Mouse (Mus musculus): ENCODE measurements around the gene Rmnd1. TPM values are rescaled to one million over a fixed set of nuclear protein-coding genes. Genes with fewer than 3 reads are reported as not detected.
"Not testable (repeated sequence)": the region's sequence is repeated elsewhere in the genome, so short reads cannot be mapped to it uniquely, and the experiment has no call there.

The Rmnd1 gene
- 10 to 100 TPM; 65.8 to 66.0 TPM for total RNA-seq (2021)
- long read RNA-seq, experiment 1, transcript Rmnd1-201 (13 exons, 3,139 nt), result major isoform, 21 of 75 reads
- long read RNA-seq, experiment 1, partial matches to known transcripts, result 5 of 75 reads
- long read RNA-seq, experiment 1, other reads (novel, unspliced or antisense), result 49 of 75 reads
- long read RNA-seq, experiment 2, partial matches to known transcripts, result 1 of 25 reads
- long read RNA-seq, experiment 2, other reads (novel, unspliced or antisense), result 19 of 25 reads

DNA sequence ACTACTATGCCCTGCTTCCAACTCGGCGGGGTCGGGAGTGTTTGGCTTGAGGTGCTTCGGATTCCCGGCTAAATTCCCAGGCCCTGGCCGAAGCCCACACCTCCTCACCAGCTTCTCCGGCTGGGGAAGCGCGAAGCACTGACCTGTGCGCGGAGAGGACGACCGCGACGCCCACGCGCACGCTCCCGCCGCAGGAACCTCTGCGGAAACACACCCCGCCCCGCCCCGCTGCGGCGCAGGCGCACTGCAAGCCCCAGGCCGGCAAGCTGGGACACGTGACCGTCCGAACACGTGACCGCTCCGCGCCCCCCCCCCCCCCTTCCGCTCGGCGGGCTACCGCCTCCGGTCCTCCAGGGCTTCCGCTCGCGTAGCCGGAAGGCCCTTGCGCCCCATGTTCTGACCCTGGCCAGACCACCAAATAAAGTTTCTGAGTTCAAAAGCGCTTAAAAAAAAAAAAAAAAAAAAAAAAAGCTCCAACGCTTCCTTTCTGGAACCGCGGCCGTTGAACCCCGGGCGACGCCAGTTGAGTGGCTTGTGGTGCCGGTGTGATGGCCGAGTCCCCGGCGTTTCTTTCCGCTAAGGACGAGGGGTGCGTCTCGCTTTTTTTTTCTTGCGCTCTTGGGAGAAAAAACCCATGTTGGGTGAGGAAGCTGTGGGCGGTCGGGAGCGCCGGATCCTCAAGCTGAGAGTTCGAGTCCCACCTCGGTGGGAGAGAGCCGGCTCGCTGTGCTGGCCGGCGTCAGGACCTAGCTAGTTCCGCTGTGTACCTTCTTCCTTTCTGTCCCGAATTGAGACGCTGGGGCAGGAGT is at the start of gene Rmnd1, which contains the start of gene Armt1:
TSS of gene Rmnd1 (minus strand) at position 266 of the 809 bp plus-strand sequence.
TSS of gene Armt1 (plus strand) at position 345 of the 809 bp plus-strand sequence.
- peak; percentile 95 to 97 for DNase-seq

DNA sequence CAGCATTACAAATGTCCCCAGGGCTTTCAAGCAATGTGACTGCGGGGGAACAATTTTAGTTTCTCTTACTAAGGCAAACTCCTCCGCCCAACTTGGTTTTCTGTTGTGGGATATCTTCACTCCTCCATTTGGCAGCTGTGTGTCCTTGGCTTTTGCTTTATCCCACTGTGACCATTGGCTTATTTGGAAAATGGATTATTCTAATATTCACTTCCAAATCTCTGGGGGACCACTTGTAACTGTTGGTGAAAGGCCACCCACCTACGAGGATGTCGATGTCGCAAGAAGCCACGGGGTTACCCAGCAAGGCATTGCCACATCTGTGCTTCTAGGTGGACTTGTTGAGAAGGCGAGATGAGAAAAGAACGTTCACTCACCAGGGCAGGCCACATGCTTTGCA is 49.5 kb upstream of the Rmnd1 start:
- peak; percentile 58 to 61 for DNase-seq

DNA sequence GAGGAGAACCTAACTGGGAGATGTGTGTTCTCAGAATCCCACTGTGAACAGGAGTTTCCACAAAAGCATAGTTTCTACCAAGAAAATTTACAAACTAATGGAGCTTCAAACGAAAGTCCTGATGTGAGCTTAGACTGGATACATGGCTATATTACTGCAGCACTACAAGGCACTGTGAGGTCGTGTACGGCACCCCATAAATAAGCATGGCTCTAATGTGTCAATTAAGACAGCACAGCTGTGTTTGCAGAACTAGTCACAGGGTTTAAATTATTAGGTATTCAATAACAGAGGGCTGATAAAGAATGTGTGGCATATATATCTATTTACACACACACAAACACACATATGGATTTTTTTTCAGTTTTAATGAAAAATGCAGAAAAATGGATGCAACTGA is 48.7 kb upstream of the Rmnd1 start:
- no peak for DNase-seq

DNA sequence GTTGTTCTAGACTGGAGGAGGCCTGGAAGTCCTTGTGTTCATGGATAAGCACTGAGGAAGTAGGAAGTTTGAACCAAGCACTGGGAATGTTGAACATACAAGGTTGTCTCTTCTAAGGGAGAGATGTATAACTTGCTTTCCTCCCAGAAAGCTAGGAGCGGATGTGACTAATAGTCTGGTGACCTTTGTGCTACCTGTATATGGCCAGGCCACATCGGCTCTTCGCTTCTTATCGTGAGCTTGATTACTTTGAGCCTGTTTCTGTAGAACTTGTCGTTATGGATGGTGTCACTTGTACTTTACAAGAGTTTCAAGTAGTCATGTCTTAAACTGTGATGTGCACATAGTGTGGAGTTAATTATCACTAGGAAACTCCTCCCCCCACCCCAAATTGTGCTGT is 44.4 kb upstream of the Rmnd1 start:
- no peak for DNase-seq

DNA sequence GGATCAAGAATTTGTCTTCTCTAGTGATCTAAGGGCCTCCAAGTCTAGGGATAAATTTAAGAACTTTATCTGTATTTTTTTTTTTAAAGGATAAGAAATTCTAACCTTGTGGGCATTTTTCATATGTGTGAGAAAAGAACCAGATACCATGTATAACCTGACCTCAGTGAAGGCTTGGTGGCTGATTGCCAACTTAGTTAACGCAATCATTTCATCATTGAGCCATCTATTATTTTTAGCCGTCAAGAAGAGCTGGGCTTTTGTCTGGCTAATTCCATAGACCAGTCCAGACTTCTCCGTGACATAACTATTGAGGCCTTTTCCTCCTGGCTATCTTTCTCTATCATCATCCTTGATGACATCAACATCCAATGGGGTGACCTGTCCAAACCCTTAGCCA is 43.2 kb upstream of the Rmnd1 start:
- DNase-seq, result no peak

DNA sequence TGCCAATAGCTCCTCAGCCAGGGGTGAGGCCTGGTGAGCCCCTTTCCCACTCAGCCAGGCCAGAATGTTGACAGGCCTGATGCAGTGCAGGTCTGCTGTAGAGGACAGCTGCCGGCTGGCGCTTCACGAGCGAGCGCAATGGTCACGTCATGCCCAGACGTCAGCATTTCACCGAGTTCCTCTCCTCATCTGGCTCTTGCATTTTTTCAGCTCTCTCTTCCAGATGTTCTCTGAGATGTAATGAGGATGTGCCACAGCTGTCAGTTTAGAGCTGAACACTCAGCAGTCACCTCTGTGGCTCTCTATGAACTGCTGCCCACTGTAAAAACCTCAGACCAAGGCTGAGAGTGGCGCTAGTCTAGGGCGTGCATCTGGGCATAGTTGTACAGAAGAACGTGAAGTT is 41.4 kb upstream of the Rmnd1 start:
- DNase-seq, result peak in 1 of 2 experiments; percentile 14

DNA sequence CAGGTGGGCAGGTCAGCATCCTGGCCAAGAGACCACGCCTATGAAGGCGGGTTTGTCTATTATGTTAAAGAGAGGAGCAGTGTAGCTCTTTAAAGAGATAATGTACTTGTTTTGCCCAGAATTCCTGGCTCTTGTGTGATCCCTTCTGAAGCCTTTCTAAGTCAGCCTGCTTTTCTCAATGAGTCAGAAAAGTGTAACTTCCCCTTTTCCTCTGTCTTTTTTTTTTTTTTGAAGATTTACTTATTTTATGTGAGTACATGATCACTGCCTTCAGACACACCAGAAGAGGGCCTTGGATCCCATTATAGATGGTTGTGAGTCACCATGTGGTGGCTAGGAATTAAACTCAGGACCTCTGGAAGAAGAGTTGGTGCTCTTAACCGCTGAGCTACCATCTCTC is 37.2 kb upstream of the Rmnd1 start:
- DNase-seq, result no peak

DNA sequence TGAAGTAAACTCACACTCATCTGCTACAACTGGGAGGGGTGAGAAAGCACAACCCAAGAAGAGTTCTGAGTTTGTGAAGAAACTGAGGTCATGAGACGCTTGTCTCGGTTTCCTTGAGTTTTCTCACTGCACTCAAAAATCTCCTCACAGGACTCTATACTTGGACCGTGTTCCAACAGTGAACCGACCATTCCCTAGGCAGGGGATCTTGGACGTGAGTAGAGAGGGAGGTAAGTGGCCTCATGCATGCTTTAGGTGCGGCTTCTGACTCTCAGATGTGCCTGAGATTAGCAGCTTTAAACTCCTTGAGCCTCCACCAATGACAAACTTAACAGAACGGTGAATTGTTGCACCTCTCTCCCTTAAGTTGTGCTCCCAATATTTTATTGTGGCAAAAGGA is 33.6 kb upstream of the Rmnd1 start:
- no peak for DNase-seq

DNA sequence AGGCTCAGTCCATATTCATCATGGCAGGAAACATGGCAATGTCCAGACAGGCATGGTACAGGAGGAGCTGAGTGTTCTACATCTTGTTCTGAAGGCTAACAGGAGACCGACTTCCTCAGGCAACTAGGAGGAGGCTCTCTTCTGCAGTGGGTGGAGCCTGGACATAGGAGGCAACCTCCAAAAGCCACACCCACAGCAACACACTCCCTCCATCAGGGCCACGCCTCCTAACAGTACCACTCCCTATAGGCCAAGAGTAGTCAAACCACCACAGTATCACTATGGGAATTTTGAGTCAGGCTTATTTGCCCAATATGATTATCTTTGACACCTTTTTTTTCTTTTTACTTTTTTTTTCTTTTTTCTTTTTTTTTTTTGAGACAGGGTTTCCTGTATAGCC is 28.0 kb upstream of the Rmnd1 start:
- DNase-seq, result no peak

DNA sequence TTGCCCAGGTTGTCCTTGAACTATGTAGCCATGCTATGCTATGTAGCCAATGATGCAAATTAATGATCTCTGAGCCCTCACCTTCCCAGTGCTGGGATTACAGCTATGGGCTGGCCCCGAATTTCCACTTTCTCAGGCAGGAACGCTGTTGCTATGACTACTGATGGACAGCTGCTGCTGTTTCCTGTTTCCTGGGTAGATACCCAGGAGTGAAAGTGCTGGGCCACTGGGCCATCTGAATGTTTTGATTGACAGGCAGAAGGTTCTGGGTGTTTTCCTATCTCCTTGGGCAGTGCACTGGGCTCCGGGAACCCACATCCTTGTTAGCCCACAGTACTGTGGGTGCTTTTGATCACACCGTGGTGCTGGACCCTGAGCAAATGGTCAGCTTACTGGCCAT is 24.2 kb upstream of the Rmnd1 start:
- no peak for DNase-seq

DNA sequence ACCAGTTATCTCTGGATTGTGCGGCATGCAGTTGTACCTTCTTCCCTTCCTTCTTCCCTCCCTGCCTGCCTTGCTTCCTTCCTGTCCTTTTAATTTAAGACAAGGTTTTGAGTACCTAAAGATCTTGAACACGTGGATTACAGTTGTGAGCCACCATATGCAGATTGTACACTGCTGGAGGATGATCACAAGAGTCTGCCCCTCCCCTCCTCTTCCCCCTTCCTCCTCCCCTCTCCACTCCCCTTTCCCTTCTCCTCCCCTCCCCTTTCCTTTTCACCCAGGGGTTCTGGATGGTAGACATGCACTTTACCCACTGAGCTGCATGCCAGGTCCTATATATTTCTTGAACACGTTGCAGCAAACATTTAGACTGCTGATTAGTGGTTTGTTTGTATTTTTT is 3.2 kb upstream of the Rmnd1 start:
- DNase-seq, result no peak

DNA sequence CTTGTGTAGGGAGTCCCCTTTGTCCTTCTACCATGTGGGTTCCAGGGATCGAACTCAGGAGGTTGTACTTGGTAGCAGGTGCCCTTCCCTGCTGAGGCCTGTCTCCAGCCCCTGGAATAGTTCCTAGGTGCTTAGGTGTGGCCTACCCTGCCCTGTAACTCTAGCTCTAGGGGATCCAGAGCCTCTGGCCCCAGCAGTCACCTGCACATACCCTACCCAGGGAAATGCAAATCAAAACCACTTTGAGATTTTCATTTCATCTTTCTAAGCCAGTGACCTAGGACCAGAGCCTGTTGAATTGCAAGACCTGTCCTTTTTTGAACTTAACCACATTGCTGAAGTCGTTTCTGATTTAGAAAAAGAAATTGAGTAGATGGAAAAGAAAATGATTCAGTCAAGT is 1.7 kb upstream of the Rmnd1 start:
- DNase-seq, result not testable (repeated sequence)

DNA sequence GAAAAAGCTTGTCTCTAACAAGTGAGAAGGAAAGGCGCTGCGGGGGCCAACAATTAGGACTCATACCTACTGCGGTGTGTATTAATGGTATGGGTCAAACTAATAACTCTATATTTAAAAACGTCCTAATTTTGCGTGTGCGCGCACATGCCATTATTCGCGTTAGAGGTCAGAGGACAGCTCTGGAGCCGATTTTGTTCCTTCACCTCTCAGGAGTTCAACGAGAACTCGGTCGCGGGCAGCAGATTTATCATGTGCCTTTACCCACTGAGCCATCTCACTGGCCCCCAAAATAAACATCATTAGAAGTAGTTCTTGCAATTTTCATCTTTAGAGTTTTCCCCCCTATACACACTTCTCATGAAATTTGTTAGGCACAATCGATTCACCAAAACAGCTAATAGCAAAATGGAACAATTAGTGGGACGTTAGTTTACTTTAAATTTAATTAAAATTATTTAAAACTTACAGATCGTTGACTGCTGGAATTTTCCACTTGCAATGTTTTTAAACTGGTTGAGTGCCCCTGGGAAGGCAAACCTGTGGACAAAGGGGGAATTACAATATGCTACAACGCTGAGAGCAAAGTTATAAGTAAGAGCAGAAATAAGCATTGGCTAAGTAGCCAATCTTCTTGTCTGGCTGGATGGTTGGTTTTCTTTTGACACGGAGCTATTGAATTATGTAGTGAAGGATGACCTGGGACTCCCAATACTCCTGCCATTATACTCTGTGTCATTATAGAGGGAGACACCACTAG is 988 bp upstream of the Rmnd1 start:
- DNase-seq, result no peak

DNA sequence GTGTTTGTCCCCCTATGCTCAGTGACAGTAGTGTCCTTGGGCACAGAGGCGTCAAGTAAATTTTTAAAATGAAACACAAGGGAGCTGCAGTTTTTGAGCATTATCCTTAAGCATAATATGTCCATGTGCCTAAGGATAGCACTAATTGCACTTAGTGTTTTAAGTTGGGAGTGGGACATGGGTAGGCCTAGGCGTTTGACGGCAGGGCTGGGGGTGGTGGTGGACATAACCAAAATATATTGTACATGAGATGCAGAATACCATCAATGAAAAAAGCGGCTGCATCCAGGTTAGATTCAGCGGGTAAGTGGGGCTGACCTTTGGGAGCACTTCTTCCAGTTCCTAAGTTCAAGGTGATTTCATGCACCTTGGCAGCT is 454 bp downstream of the Rmnd1 start:
- no peak for DNase-seq

DNA sequence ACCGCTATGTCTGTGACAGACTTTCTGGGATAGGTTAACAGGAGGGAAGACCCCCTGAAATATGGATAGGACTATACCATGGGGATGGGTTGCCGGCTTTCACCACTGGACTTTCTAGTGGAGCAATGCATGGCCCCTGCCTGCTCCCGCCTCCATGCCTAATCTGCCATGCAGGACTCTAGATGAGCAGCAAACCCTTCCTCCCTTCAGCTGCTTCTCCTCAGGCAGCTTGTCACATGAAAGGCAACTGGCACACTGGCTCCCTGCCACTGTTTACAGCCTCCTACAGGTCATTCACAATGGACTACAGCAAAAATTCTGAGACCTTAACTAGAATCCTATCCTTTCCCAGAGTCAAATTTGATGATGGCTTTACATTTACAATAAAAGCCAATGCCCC is 1.4 kb downstream of the Rmnd1 start:
- peak; percentile 36 to 56 for DNase-seq

DNA sequence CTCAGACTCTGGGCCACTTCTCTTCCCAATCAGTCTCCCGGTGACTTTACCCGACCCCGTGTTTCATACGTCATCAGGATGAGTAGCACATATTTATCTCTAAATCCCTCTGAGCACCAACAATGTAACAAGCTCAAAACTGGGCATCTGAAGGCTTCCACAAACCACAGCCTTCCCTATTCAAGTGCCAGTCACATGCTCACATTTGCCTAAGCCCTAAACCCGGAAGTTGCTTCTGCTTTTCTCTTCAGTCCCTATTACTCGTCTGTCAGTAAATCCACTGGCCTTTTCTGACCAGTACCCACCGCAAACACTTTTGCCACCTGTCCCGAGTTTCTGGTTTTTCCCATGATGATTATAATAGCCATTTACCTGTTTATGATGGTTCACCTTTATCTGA is 1.8 kb downstream of the Rmnd1 start:
- DNase-seq, result peak in 1 of 2 experiments; percentile 26

DNA sequence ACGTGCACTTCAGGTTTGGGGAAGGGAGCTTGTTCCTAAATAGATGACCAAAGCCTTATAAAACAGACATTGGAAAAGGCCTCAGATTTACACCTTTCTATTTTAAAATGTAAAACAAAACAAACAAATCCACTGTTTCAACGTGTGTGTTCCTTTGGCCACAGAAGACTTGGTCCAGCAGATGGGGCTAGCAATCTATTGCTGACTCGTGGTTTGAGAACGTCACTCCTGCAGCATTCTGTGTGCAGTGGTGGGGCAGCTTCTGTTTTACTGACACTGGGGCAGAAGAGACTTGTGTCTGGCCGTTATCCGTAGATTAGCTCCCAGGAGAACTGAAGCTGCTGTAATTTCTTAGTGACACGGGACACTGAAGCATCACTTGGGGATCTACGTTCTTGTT is 6.9 kb downstream of the Rmnd1 start:
- no peak for DNase-seq

DNA sequence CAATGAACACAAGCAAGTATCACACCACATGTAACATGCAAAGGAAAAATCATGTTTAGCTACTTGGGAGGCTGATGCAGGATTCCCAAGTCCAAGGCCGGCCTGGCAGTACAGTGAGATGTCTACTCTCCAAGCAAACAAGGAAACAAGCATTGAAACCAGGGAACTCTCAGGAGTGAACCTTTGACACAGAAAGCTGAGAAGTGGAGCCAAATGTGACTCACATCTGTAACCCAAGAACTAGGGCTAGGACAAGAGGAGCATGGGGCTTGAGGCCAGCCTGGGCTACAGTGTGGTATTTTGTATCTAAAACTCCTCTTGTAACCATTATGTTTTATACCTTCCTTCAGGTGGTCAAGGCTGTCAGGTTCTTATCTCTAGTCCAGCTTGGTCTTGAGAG is 25.0 kb downstream of the Rmnd1 start:
- DNase-seq, result peak in 1 of 2 experiments; percentile 24

DNA sequence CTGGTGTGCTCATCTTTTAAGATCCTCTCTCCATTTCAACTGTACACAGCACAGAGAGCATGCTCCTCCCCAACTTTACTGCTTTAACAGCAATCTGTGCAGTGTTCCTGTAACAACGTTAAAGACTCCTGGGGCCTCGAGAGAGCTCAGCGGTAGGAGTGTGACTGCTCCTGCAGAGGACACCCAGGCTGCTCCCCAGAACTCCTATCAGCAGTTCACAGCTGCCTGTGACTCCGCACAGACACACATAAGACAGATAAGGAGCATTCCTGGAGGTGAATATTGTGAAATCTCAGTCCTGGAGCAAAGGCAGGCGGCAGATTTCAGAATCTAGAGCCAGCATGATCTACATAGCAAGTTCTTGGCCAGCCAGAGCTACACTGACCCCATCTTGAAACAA is 26.7 kb downstream of the Rmnd1 start:
- peak; percentile 43 to 48 for DNase-seq

DNA sequence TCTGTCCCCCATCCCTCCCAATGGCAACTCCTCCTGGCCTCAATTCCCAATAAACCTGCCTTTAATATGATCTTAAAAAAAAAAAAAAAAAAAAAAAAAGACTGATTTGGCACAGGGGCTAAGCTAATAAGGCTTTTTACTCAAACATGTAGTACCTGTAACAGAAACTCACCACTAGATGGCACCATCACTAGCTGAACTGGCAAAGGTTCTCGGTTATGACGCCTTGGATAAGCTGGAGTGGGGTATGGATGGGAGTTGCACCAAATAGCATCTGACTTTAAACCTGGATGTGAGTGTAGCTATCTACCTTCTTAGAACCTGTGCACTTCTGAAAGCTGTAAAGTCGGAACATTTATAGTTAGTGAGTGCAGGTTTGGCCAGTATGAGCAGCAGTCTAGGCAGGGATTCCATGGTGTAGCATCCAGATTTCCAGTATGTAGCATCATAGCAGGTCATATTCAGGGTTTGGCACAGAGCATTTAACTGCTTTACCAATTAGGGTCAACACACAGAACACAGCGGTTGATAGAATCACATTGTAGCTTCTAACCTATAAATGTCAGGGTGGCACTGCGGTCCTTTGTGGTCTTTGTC is 27.2 kb downstream of the Rmnd1 start:
- DNase-seq, result peak; percentile 55 to 77

DNA sequence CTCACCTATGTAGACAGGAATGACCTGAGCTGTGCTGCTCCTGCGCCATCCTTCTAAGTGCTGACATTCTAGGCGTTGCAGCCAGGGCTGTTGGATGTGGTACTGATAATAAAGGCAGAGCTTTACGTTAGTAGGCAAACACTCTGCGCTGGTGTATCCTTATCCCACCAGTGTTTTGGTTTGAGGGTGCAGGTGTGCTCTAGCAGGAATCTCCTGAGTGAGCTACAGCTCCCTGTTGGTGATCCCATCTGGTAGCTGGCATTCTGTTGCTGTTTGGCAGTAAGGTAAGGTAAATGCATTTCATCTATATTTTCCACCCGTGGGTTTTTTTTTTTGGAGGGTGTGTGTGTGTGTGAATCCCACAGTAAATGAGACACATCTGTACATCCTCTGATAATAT is 34.1 kb downstream of the Rmnd1 start:
- DNase-seq, result no peak

DNA sequence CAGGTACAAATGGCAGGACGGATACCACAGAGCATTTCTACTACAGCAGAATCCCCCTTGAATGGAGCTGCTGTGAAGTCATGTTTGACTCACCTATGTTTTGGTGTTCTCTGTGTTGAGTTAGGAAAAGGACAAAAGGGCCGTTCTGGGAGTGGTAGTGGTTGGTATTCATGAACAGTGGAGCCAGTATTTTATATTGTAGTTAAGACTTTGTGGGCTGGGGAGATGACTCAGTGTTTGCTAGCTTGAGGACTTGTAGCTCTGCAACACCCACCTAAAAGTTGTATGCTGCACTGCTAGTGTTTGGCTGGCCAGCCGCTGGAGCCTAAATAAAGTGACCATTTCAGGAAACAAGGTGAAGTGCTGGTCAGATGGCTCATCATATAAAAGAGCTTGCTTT is 36.9 kb downstream of the Rmnd1 start:
- no peak for DNase-seq

DNA sequence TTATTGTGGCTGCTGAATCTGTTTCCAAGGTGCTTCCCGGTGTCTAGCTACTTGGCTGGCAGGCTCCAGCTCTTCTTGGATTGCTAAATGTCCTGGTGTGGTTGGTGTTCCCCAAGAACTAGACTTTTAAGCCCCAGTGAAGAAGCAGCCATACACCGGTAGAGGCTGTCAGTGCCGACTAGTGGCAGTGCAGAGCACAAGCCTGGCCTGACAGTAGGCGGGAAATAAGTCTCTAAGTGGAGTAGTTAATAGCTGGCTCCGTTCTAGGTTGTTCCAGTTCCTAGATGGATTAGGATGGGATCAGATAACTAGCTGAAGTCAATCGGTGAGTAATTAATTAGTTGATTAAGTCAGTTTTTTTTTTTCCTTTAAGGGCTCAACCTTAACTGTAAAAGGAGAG is 40.3 kb downstream of the Rmnd1 start:
- peak; percentile 45 to 48 for DNase-seq

Data from heart, adult 18-20 months (tissue).